Mouse (Mus musculus): ENCODE data around the gene Pspc1. TPM values are rescaled to one million over a fixed set of nuclear protein-coding genes. Genes with fewer than 3 reads are reported as not detected.
"Not testable (repeated sequence)": the region's sequence is repeated elsewhere in the genome, so short reads cannot be mapped to it uniquely, and the experiment has no call there.

Gene Pspc1
- polyA plus RNA-seq, 1 experiment from 2014 or later = 24.7 TPM

DNA sequence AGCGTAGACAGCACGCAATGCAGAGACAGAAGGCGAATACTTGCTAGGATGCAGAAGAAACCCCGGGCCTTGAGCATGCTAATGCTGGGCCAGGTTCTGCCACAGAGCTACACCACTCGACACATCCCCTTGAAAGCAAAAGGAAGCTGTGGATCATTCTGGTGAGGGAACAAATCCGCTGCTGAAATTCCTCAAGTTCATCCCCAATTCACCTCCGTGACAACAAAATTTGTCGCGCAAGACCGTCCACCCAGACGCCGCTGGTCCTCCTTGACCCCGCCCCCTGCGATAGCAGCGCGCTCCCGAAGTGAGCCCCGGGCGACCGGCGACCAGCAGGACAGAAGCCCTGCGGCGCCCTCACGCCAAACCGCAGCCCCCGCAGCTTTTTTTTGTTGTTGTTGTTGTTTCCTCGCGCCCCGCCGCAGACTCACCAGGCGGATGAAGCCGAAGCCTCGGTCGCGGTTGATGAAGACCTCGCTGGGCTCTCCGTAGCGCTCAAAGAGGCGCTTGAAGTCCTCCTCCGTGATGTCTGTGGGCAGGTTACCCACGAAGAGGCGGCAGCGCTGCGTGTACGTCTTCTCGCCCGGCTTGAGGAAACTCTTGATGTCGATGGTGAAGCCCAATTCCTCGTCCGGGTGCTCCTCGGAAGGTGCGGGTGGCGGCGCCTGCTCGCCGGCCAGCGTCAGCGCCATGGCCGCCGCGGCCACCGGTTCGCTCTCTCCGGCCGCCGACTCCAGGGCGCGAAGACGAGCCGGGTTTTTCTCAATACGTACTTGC lies 568 bp downstream of the Pspc1 start:
- no peaks in the 10 kb centered on the region for H3K27me3 ChIP-seq (replicated peaks)
- peaks cover 14% of the 10 kb centered on the region; the same call in 1 of the 2 replicates for H3K4me1 ChIP-seq (replicated peaks)
- H3K27ac ChIP-seq = peak overlapping the region; percentile 93
- H3K9ac ChIP-seq = peak overlapping the region; percentile 91
- no peaks in the 10 kb centered on the region for H3K36me3 ChIP-seq
- H3K4me2 ChIP-seq (replicated peaks) = peak overlapping the region; percentile 71
- under 1% methylated on average over 71 of the region's 71 CpGs for WGBS
- H3K4me3 ChIP-seq (replicated peaks) = peak overlapping the region; percentile 85
- no peaks in the 10 kb centered on the region for H3K9me3 ChIP-seq
- ATAC-seq = peak; percentile 57

GRCm38 (mm10) chr14:56776571-56777238 lies 1.4 kb downstream of the Pspc1 start:
- Histone ChIP-seq H3K36me3 (peaks cover 1% of the 10 kb centered on the region; the same call in 1 of the 2 replicates), H3K9ac (peak overlapping the region; percentile 91), H3K9me3 (no peaks in the 10 kb centered on the region), H3K4me1 (replicated peaks) (peaks cover 14% of the 10 kb centered on the region; the same call in 1 of the 2 replicates), H3K4me3 (replicated peaks) (peak overlapping the region; percentile 85), H3K27ac (no peak overlapping the region), H3K27me3 (replicated peaks) (no peaks in the 10 kb centered on the region), H3K4me2 (replicated peaks) (peak overlapping the region; percentile 71)
- 26% methylated on average over 11 of the region's 11 CpGs for WGBS
- no peak for ATAC-seq

GRCm38 (mm10) chr14:56775416-56775815 lies 2.7 kb downstream of the Pspc1 start:
- H3K4me3 ChIP-seq (replicated peaks) = no peak overlapping the region
- no peak overlapping the region for H3K27ac ChIP-seq
- H3K4me1 ChIP-seq (replicated peaks) = peaks cover 14% of the 10 kb centered on the region; the same call in 1 of the 2 replicates
- 62% methylated on average over 4 of the region's 4 CpGs for WGBS
- H3K36me3 ChIP-seq = peaks cover 6% of the 10 kb centered on the region; the same call in 1 of the 2 replicates
- no peak overlapping the region for H3K9ac ChIP-seq
- H3K9me3 ChIP-seq = no peaks in the 10 kb centered on the region
- no peaks in the 10 kb centered on the region for H3K27me3 ChIP-seq (replicated peaks)
- ATAC-seq = no peak
- peak overlapping the region; percentile 49 for H3K4me2 ChIP-seq (replicated peaks)

DNA sequence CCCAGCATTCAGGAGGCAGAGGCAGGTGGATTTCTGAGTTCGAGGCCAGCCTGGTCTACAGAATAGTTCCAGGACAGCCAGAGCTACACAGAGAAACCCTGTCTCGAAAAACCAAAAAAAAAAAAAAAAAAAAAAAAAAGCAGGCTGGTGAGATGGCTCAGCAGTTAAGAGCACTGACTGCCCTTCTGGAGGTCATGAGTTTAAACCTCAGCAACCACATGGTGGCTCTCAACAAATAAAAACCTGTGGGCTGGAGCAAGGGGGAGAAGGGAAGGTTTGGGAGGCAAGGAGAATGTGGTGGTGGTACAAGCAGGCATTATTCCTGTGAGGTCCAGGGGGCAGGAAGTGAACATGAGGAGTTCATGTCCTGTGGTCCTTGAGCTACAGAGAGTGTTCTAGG lies 11.7 kb downstream of the Pspc1 start:
- H3K27ac ChIP-seq; H3K36me3 ChIP-seq; H3K4me1 ChIP-seq (replicated peaks); H3K9me3 ChIP-seq; H3K4me3 ChIP-seq (replicated peaks); ATAC-seq; H3K9ac ChIP-seq; H3K27me3 ChIP-seq (replicated peaks); H3K4me2 ChIP-seq (replicated peaks): not testable (repeated sequence)
- 85% methylated on average over 2 of the region's 2 CpGs for WGBS

DNA sequence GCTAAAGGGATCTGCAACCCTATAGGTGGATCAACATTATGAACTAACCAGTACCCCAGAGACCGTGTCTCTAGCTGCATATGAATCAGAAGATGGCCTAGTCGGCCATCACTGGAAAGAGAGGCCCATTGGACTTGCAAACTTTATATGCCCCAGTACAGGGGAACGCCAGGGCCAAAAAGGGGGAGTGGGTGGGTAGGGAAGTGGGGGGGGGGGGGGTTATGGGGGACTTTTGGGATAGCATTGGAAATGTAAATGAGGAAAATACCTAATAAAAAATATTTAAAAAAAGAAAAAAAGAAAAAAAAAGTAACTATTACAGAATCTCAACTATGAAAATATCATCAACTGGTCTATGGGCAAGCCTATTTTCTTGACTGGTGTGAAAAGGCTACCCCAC lies 13.0 kb downstream of the Pspc1 start:
- not testable (repeated sequence) for H3K4me1 ChIP-seq (replicated peaks); H3K27ac ChIP-seq; ATAC-seq; H3K9ac ChIP-seq; H3K4me3 ChIP-seq (replicated peaks); H3K27me3 ChIP-seq (replicated peaks); H3K4me2 ChIP-seq (replicated peaks); H3K9me3 ChIP-seq
- H3K36me3 ChIP-seq = peaks cover 14% of the 10 kb centered on the region; the same call in 1 of the 2 replicates
- 91% methylated on average over 3 of the region's 3 CpGs for WGBS

GRCm38 (mm10) chr14:56751282-56751681 lies 26.8 kb downstream of the Pspc1 start:
- Histone ChIP-seq H3K27ac (no peak overlapping the region), H3K36me3 (peaks cover 19% of the 10 kb centered on the region), H3K4me3 (replicated peaks) (no peak overlapping the region), H3K4me1 (replicated peaks) (no peaks in the 10 kb centered on the region), H3K4me2 (replicated peaks) (no peak overlapping the region), H3K27me3 (replicated peaks) (no peaks in the 10 kb centered on the region), H3K9ac (no peak overlapping the region), H3K9me3 (no peaks in the 10 kb centered on the region)
- no peak for ATAC-seq
- 88% methylated on average over 4 of the region's 4 CpGs for WGBS

DNA sequence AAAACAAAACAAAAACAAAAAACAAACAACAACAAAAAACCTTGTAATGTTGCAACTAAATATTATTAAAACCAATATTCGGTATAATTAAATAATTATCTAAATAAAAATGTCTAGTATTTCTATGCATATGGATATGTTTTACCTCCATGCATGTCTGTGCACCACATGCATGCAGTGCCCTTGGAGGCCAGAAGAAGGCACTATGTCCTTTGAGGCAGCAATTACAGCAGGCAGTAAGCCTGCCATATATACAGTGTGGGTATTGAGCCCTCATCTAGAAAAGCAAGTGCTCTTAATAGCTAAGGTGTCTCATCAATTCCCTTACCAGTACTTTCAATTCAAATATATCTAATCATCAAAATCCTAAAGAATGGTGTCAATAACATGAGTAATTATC lies 37.9 kb downstream of the Pspc1 start:
- ATAC-seq = no peak
- WGBS = 96% methylated on average over 1 of the region's 1 CpGs
- H3K4me1 ChIP-seq (replicated peaks) = no peaks in the 10 kb centered on the region

GRCm38 (mm10) chr14:56726493-56726892 lies 51.6 kb downstream of the Pspc1 start:
- no peak overlapping the region for H3K4me2 ChIP-seq (replicated peaks)
- H3K27me3 ChIP-seq (replicated peaks) = no peaks in the 10 kb centered on the region
- no peaks in the 10 kb centered on the region for H3K4me1 ChIP-seq (replicated peaks)
- H3K9ac ChIP-seq = no peak overlapping the region
- no peak overlapping the region for H3K4me3 ChIP-seq (replicated peaks)
- no peak for ATAC-seq
- 83% methylated on average over 1 of the region's 1 CpGs for WGBS
- H3K36me3 ChIP-seq = no peaks in the 10 kb centered on the region
- H3K9me3 ChIP-seq = no peaks in the 10 kb centered on the region
- no peak overlapping the region for H3K27ac ChIP-seq

More for the DNA sequence above, 37.9 kb downstream of the Pspc1 start:
- H3K27ac ChIP-seq = no peak overlapping the region
- no peak overlapping the region for H3K4me3 ChIP-seq (replicated peaks)
- H3K9ac ChIP-seq = no peak overlapping the region
- H3K36me3 ChIP-seq = peaks cover 3% of the 10 kb centered on the region
- no peaks in the 10 kb centered on the region for H3K27me3 ChIP-seq (replicated peaks)
- H3K4me2 ChIP-seq (replicated peaks) = no peak overlapping the region
- no peaks in the 10 kb centered on the region for H3K9me3 ChIP-seq

DNA sequence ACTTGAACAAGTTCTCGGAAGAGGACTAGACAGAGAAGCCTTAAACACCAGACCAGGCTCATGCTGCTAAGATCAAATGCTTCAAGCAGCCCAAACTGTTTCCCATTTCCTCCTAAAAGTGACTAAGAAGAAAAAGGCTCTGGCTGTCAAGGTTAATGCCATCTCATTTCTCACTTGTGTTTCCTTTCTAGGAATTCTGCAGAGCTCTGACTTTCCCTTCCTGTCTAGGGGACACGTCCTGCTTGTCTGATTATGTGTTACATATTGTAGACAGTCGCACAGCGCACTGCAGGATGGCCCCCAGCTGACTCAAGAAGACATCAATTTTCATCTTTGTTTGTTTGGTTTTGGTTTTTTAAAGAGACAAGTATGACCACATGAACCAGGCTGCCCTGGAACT lies 72.4 kb downstream of the Pspc1 start:
- Histone ChIP-seq H3K9me3 (no peaks in the 10 kb centered on the region), H3K4me3 (replicated peaks) (no peak overlapping the region), H3K27ac (no peak overlapping the region), H3K9ac (no peak overlapping the region), H3K36me3 (0 out of 2 replicates have a peak, but pooled peaks cover under 1% of the 10 kb centered on the region), H3K4me2 (replicated peaks) (no peak overlapping the region), H3K27me3 (replicated peaks) (no peaks in the 10 kb centered on the region), H3K4me1 (replicated peaks) (no peaks in the 10 kb centered on the region)
- WGBS = 66% methylated on average over 4 of the region's 4 CpGs
- no peak for ATAC-seq

DNA sequence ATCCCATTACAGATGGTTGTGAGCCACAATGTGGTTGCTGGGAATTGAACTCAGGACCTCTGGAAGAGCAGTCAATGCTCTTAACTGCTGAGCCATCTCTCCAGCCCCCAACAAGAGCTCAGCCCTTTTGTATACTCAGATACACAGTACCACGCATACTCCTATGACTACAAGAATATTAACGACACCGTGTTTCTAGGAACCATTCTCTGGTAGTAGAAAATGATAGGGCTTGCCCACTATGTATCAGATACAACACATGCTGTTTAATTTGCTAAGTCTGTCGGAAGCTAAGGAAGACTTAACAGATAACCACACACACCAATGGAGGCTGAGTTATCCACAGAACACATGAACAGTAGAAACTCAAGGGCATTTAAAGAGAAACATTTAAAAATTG lies 75.5 kb downstream of the Pspc1 start:
- H3K9ac ChIP-seq = no peak overlapping the region
- no peak overlapping the region for H3K4me2 ChIP-seq (replicated peaks)
- WGBS = 87% methylated on average over 4 of the region's 4 CpGs
- H3K4me3 ChIP-seq (replicated peaks) = no peak overlapping the region
- no peaks in the 10 kb centered on the region for H3K27me3 ChIP-seq (replicated peaks)
- no peak overlapping the region for H3K27ac ChIP-seq
- H3K4me1 ChIP-seq (replicated peaks) = no peaks in the 10 kb centered on the region
- peaks cover 11% of the 10 kb centered on the region; the same call in 1 of the 2 replicates for H3K36me3 ChIP-seq
- H3K9me3 ChIP-seq = no peaks in the 10 kb centered on the region
- no peak for ATAC-seq

DNA sequence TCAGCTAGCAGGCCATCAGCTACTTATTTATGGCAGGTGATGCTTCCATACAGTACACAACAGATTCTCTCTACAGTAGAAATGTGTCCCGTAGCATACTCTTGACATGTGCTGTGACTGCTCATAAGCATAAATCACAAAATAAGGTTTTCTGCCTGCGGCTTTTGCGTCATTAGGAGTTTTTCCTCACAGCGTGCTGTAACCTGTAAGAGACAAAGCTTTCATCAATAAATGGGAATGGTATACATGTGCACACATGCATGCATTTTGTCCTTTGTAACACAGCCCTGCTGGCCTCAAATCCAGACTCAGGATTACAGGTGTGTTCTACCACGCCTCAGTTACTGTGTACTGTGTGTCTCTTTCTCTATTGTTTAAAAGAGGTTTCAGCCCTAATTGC lies 80.3 kb downstream of the Pspc1 start:
- no peak overlapping the region for H3K4me2 ChIP-seq (replicated peaks)
- no peaks in the 10 kb centered on the region for H3K4me1 ChIP-seq (replicated peaks)
- H3K27me3 ChIP-seq (replicated peaks) = no peaks in the 10 kb centered on the region
- H3K9ac ChIP-seq = no peak overlapping the region
- H3K36me3 ChIP-seq = peaks cover 30% of the 10 kb centered on the region
- WGBS = 91% methylated on average over 5 of the region's 5 CpGs
- no peak for ATAC-seq
- H3K4me3 ChIP-seq (replicated peaks) = no peak overlapping the region
- H3K9me3 ChIP-seq = no peaks in the 10 kb centered on the region
- H3K27ac ChIP-seq = no peak overlapping the region

GRCm38 (mm10) chr14:56695495-56695894 lies 82.6 kb downstream of the Pspc1 start:
- H3K27me3 ChIP-seq (replicated peaks) = no peaks in the 10 kb centered on the region
- H3K9ac ChIP-seq = no peak overlapping the region
- H3K4me1 ChIP-seq (replicated peaks) = no peaks in the 10 kb centered on the region
- 77% methylated on average over 3 of the region's 3 CpGs for WGBS
- H3K36me3 ChIP-seq = peaks cover 27% of the 10 kb centered on the region
- ATAC-seq = no peak
- H3K4me2 ChIP-seq (replicated peaks) = no peak overlapping the region
- H3K27ac ChIP-seq = no peak overlapping the region
- no peaks in the 10 kb centered on the region for H3K9me3 ChIP-seq
- no peak overlapping the region for H3K4me3 ChIP-seq (replicated peaks)
